Mouse (Mus musculus) embryonic fibroblast, embryonic 13.5 days (primary cell): ENCODE results near the gene Phactr2. TPM values are rescaled to one million over a fixed set of nuclear protein-coding genes. Genes with fewer than 3 reads are reported as not detected.

ENCODE experiments used
- H3K27ac ChIP-seq: 2 replicates; pipeline ENCODE4 v1.5.1; 2012; ENCODE audit warnings: low read length, control low read depth, inconsistent platforms; ENCODE audit not compliant: insufficient read depth
- H3K4me1 ChIP-seq: 2 replicates; pipeline ENCODE4 v1.6.1; 2011; ENCODE audit warnings: low read length; ENCODE audit not compliant: control insufficient read depth, insufficient read depth
- H3K4me3 ChIP-seq: 2 replicates; pipeline ENCODE4 v1.5.1; 2011; ENCODE audit warnings: mild to moderate bottlenecking, control low read depth, low read length; ENCODE audit not compliant: insufficient read depth
- CTCF ChIP-seq: IDR thresholded peaks from 2 replicates; pipeline ENCODE4 v1.5.1; 2011; ENCODE audit warnings: mild to moderate bottlenecking, control low read depth, low read length, moderate library complexity, borderline replicate concordance; ENCODE audit not compliant: insufficient read depth
- POLR2A ChIP-seq: IDR thresholded peaks from 2 replicates; pipeline ENCODE4 v1.6.1; 2011; ENCODE audit warnings: low read depth, mild to moderate bottlenecking, control low read depth, low read length, moderate library complexity
- polyA plus RNA-seq: library from polyadenylated mRNA; stranded (reverse); fragments of >200 nt; gene quantifications from 2 replicates; pipeline ENCODE4 v1.2.4, GENCODE M21; 2011; ENCODE audit warnings: low read depth; ENCODE audit not compliant: missing spikeins, insufficient read length

Gene Phactr2
- polyA plus RNA-seq, 1 experiment: 15.9 TPM

- no peak for TF ChIP-seq POLR2A
- no peak for TF ChIP-seq CTCF
- no peak overlapping the region for H3K27ac ChIP-seq
Measured at GRCm38 (mm10) chr10:13448283-13449045, 25.7 kb downstream of the Phactr2 start.

GRCm38 (mm10) chr10:13446791-13447249, 27.4 kb downstream of the Phactr2 start:
- no peak for TF ChIP-seq POLR2A
- TF ChIP-seq CTCF: no peak
- no peak overlapping the region for H3K4me3 ChIP-seq
- peaks cover 4% of the 10 kb centered on the region; the same call in 1 of the 2 replicates for H3K4me1 ChIP-seq
- no peak overlapping the region for H3K27ac ChIP-seq

More at GRCm38 (mm10) chr10:13448283-13449045, 25.7 kb downstream of the Phactr2 start:
- no peak overlapping the region for H3K4me3 ChIP-seq
- H3K4me1 ChIP-seq: peaks cover 4% of the 10 kb centered on the region; the same call in 1 of the 2 replicates

GRCm38 (mm10) chr10:13444257-13444656, 30.0 kb downstream of the Phactr2 start:
- peaks cover 4% of the 10 kb centered on the region; the same call in 1 of the 2 replicates for H3K4me1 ChIP-seq
- TF ChIP-seq CTCF (no peak), POLR2A (no peak)
- H3K4me3 ChIP-seq: no peak overlapping the region

GRCm38 (mm10) chr10:13443647-13444046, 30.6 kb downstream of the Phactr2 start:
- no peak overlapping the region for H3K27ac ChIP-seq
- peaks cover 4% of the 10 kb centered on the region; the same call in 1 of the 2 replicates for H3K4me1 ChIP-seq
- H3K4me3 ChIP-seq: no peak overlapping the region
- TF ChIP-seq POLR2A (no peak), CTCF (no peak)

More at GRCm38 (mm10) chr10:13444257-13444656, 30.0 kb downstream of the Phactr2 start:
- no peak overlapping the region for H3K27ac ChIP-seq

GRCm38 (mm10) chr10:13440292-13440691, 33.9 kb downstream of the Phactr2 start:
- no peaks in the 10 kb centered on the region for H3K4me1 ChIP-seq
- no peak overlapping the region for H3K4me3 ChIP-seq
- H3K27ac ChIP-seq: no peak overlapping the region
- no peak for TF ChIP-seq CTCF
- no peak for TF ChIP-seq POLR2A

GRCm38 (mm10) chr10:13438118-13438821, 35.9 kb downstream of the Phactr2 start:
- Histone ChIP-seq H3K4me1 (no peaks in the 10 kb centered on the region), H3K4me3 (no peak overlapping the region), H3K27ac (no peak overlapping the region)
- TF ChIP-seq POLR2A: no peak
- TF ChIP-seq CTCF: no peak

GRCm38 (mm10) chr10:13437011-13437410, 37.2 kb downstream of the Phactr2 start:
- no peak for TF ChIP-seq CTCF
- no peak for TF ChIP-seq POLR2A
- no peak overlapping the region for H3K4me3 ChIP-seq
- H3K27ac ChIP-seq: no peak overlapping the region
- H3K4me1 ChIP-seq: no peaks in the 10 kb centered on the region

GRCm38 (mm10) chr10:13433016-13433415, 41.2 kb downstream of the Phactr2 start:
- Histone ChIP-seq H3K4me3 (no peak overlapping the region), H3K27ac (no peak overlapping the region), H3K4me1 (no peaks in the 10 kb centered on the region)
- no peak for TF ChIP-seq CTCF
- no peak for TF ChIP-seq POLR2A

- TF ChIP-seq CTCF: no peak
- TF ChIP-seq POLR2A: no peak
- Histone ChIP-seq H3K4me3 (no peak overlapping the region), H3K27ac (no peak overlapping the region), H3K4me1 (no peaks in the 10 kb centered on the region)
Measured at GRCm38 (mm10) chr10:13431641-13432540, 42.3 kb downstream of the Phactr2 start.
